Mouse (Mus musculus) hindbrain, embryonic 16.5 days (tissue): ENCODE data around the gene Clrn3. TPM values are rescaled to one million over a fixed set of nuclear protein-coding genes. Genes with fewer than 3 reads are reported as not detected.
A peak's percentile ranks its signal among the peaks of the same experiment; 100 is the strongest.

Experiments used
- ATAC-seq: fragments of 200-750 bp; cut with Nextera tagmentation; 2 replicates; pipeline ENCODE4 v1.8.0; 2017; ENCODE audit warnings: moderate TSS enrichment, moderate library complexity
- H3K27ac ChIP-seq: fragments of 300-500 bp; sonication (generic); 2 replicates; pipeline ENCODE4 v1.5.1; 2014; ENCODE audit warnings: low read depth, mild to moderate bottlenecking, control low read depth, low read length, moderate library complexity
- H3K27me3 ChIP-seq: fragments of 300-500 bp; sonication (generic); replicated peaks from 2 replicates; pipeline ENCODE4 v1.6.1; 2014; ENCODE audit warnings: low read length; ENCODE audit not compliant: control insufficient read depth, insufficient read depth
- H3K36me3 ChIP-seq: fragments of 300-500 bp; sonication (generic); 2 replicates; pipeline ENCODE4 v1.6.1; 2014; ENCODE audit warnings: mild to moderate bottlenecking, low read length, moderate library complexity, mixed read lengths; ENCODE audit not compliant: control insufficient read depth, insufficient read depth
- H3K4me1 ChIP-seq: fragments of 300-500 bp; sonication (generic); 2 replicates; pipeline ENCODE4 v1.6.1; 2014; ENCODE audit warnings: low read depth, low read length; ENCODE audit not compliant: control insufficient read depth, insufficient read depth
- H3K4me2 ChIP-seq: fragments of 300-500 bp; sonication (generic); 2 replicates; pipeline ENCODE4 v1.6.1; 2014; ENCODE audit warnings: mild to moderate bottlenecking, low read length, control low read depth, moderate library complexity
- H3K4me3 ChIP-seq: fragments of 300-500 bp; sonication (generic); 2 replicates; pipeline ENCODE4 v1.5.1; 2014; ENCODE audit warnings: mild to moderate bottlenecking, low read length, control low read depth, moderate library complexity
- H3K9ac ChIP-seq: fragments of 300-500 bp; sonication (generic); 2 replicates; pipeline ENCODE4 v1.6.1; 2014; ENCODE audit warnings: low read depth, mild to moderate bottlenecking, control low read depth, low read length, moderate library complexity
- H3K9me3 ChIP-seq: fragments of 300-500 bp; sonication (generic); 2 replicates; pipeline ENCODE4 v1.6.1; 2014; ENCODE audit warnings: mild to moderate bottlenecking, low read length, moderate library complexity; ENCODE audit not compliant: control insufficient read depth
- WGBS: fragments of 180-500 bp; shearing (Covaris S2); extraction: QIAGEN DNeasy Blood & Tissue Kit; methylation state at CpG from one replicate; pipeline ENCODE4 v1.1.7; 2014; 5-methylcytosine and 5-hydroxymethylcytosine counted together
- polyA plus RNA-seq: library from polyadenylated mRNA; unstranded; fragments of >200 nt; fragmentation: Nextera tagmentation; extraction: Ambion mirVana; gene quantifications from 2 replicates; pipeline ENCODE4 v1.2.1, GENCODE M21; 2015

Gene Clrn3
- polyA plus RNA-seq, 1 experiment from 2014 or later, result not detected

GRCm38 (mm10) chr7:135485796-135486410 is 42.6 kb downstream of the Clrn3 start:
- Histone ChIP-seq H3K4me3 (no peak overlapping the region), H3K9ac (no peak overlapping the region)

GRCm38 (mm10) chr7:135485116-135485795 is 43.2 kb downstream of the Clrn3 start:
- no peak overlapping the region for H3K27ac ChIP-seq
- no peaks in the 10 kb centered on the region for H3K36me3 ChIP-seq
- H3K9ac ChIP-seq, result no peak overlapping the region; the same call in 1 of the 2 replicates
- H3K4me1 ChIP-seq, result peaks cover 21% of the 10 kb centered on the region
- no peak overlapping the region for H3K4me2 ChIP-seq
- no peaks in the 10 kb centered on the region for H3K9me3 ChIP-seq
- H3K4me3 ChIP-seq, result no peak overlapping the region
- WGBS, result 11% methylated on average over 10 of the region's 10 CpGs
- peaks cover 7% of the 10 kb centered on the region for H3K27me3 ChIP-seq
- ATAC-seq, result peak; percentile 37

More at GRCm38 (mm10) chr7:135485796-135486410, 42.6 kb downstream of the Clrn3 start:
- Histone ChIP-seq H3K4me1 (peaks cover 21% of the 10 kb centered on the region), H3K9me3 (no peaks in the 10 kb centered on the region), H3K4me2 (no peak overlapping the region), H3K27ac (no peak overlapping the region; the same call in 1 of the 2 replicates), H3K36me3 (no peaks in the 10 kb centered on the region), H3K27me3 (peaks cover 7% of the 10 kb centered on the region)
- 16% methylated on average over 12 of the region's 12 CpGs for WGBS
- peak; percentile 82 for ATAC-seq

GRCm38 (mm10) chr7:135484341-135484740 is 44.1 kb downstream of the Clrn3 start:
- WGBS, result 52% methylated on average over 11 of the region's 11 CpGs
- no peak overlapping the region for H3K27ac ChIP-seq
- no peaks in the 10 kb centered on the region for H3K36me3 ChIP-seq
- peaks cover 23% of the 10 kb centered on the region for H3K4me1 ChIP-seq
- no peak overlapping the region for H3K4me3 ChIP-seq
- H3K27me3 ChIP-seq, result peaks cover 7% of the 10 kb centered on the region
- H3K9ac ChIP-seq, result no peak overlapping the region
- no peaks in the 10 kb centered on the region for H3K9me3 ChIP-seq
- no peak for ATAC-seq
- no peak overlapping the region for H3K4me2 ChIP-seq

GRCm38 (mm10) chr7:135483751-135484150 is 44.7 kb downstream of the Clrn3 start:
- no peak for ATAC-seq
- no peaks in the 10 kb centered on the region for H3K36me3 ChIP-seq
- H3K9me3 ChIP-seq, result no peaks in the 10 kb centered on the region
- H3K27ac ChIP-seq, result no peak overlapping the region
- peaks cover 23% of the 10 kb centered on the region for H3K4me1 ChIP-seq
- peaks cover 7% of the 10 kb centered on the region for H3K27me3 ChIP-seq
- no peak overlapping the region for H3K4me2 ChIP-seq
- H3K9ac ChIP-seq, result no peak overlapping the region
- WGBS, result 48% methylated on average over 6 of the region's 6 CpGs
- no peak overlapping the region for H3K4me3 ChIP-seq

GRCm38 (mm10) chr7:135481150-135481549 is 47.3 kb downstream of the Clrn3 start:
- ATAC-seq, result no peak
- 61% methylated on average over 7 of the region's 7 CpGs for WGBS
- no peak overlapping the region for H3K27ac ChIP-seq
- H3K9ac ChIP-seq, result no peak overlapping the region
- H3K4me1 ChIP-seq, result peaks cover 16% of the 10 kb centered on the region
- no peak overlapping the region for H3K4me3 ChIP-seq
- no peaks in the 10 kb centered on the region for H3K9me3 ChIP-seq
- H3K4me2 ChIP-seq, result no peak overlapping the region
- H3K36me3 ChIP-seq, result no peaks in the 10 kb centered on the region
- H3K27me3 ChIP-seq, result peaks cover 7% of the 10 kb centered on the region

GRCm38 (mm10) chr7:135479912-135480311 is 48.5 kb downstream of the Clrn3 start:
- Histone ChIP-seq H3K9me3 (no peaks in the 10 kb centered on the region), H3K36me3 (no peaks in the 10 kb centered on the region), H3K27me3 (peaks cover 7% of the 10 kb centered on the region), H3K4me2 (no peak overlapping the region), H3K9ac (no peak overlapping the region), H3K4me3 (no peak overlapping the region), H3K27ac (no peak overlapping the region), H3K4me1 (peaks cover 4% of the 10 kb centered on the region)
- 62% methylated on average over 6 of the region's 6 CpGs for WGBS
- peak; percentile 48; the same call in 1 of the 2 replicates for ATAC-seq

- Histone ChIP-seq H3K27ac (no peak overlapping the region), H3K9me3 (no peaks in the 10 kb centered on the region), H3K4me3 (no peak overlapping the region), H3K4me2 (no peak overlapping the region), H3K36me3 (no peaks in the 10 kb centered on the region), H3K27me3 (peaks cover 5% of the 10 kb centered on the region), H3K9ac (no peak overlapping the region), H3K4me1 (peaks cover 2% of the 10 kb centered on the region; the same call in 1 of the 2 replicates)
- peak; percentile 63 for ATAC-seq
- WGBS, result 30% methylated on average over 10 of the region's 10 CpGs
Measured at GRCm38 (mm10) chr7:135479322-135479880, 49.1 kb downstream of the Clrn3 start.

- H3K36me3 ChIP-seq, result no peaks in the 10 kb centered on the region
- H3K4me1 ChIP-seq, result peaks cover 2% of the 10 kb centered on the region; the same call in 1 of the 2 replicates
- no peak overlapping the region for H3K4me2 ChIP-seq
- WGBS, result 71% methylated on average over 5 of the region's 5 CpGs
- no peaks in the 10 kb centered on the region for H3K9me3 ChIP-seq
- ATAC-seq, result no peak
- no peaks in the 10 kb centered on the region for H3K27me3 ChIP-seq
- H3K4me3 ChIP-seq, result no peak overlapping the region
- H3K27ac ChIP-seq, result no peak overlapping the region
- H3K9ac ChIP-seq, result no peak overlapping the region
Measured at GRCm38 (mm10) chr7:135477256-135477655, 51.2 kb downstream of the Clrn3 start.

- Histone ChIP-seq H3K9me3 (no peaks in the 10 kb centered on the region), H3K4me2 (no peak overlapping the region), H3K36me3 (no peaks in the 10 kb centered on the region), H3K4me1 (peaks cover 2% of the 10 kb centered on the region; the same call in 1 of the 2 replicates), H3K9ac (no peak overlapping the region), H3K27me3 (no peaks in the 10 kb centered on the region), H3K4me3 (no peak overlapping the region), H3K27ac (no peak overlapping the region)
- no peak for ATAC-seq
- 55% methylated on average over 8 of the region's 8 CpGs for WGBS
Measured at GRCm38 (mm10) chr7:135475981-135476380, 52.5 kb downstream of the Clrn3 start.
